Mouse (Mus musculus) neural tube, embryonic 10.5 days (tissue): ENCODE measurements around the gene Pgpep1.

ENCODE experiments used
- DNase-seq: peaks from one replicate; pipeline ENCODE4 v3.0.0-alpha.2; 2017; ENCODE audit warnings: low spot score; ENCODE audit errors: extremely low spot score

The Pgpep1 gene

DNA sequence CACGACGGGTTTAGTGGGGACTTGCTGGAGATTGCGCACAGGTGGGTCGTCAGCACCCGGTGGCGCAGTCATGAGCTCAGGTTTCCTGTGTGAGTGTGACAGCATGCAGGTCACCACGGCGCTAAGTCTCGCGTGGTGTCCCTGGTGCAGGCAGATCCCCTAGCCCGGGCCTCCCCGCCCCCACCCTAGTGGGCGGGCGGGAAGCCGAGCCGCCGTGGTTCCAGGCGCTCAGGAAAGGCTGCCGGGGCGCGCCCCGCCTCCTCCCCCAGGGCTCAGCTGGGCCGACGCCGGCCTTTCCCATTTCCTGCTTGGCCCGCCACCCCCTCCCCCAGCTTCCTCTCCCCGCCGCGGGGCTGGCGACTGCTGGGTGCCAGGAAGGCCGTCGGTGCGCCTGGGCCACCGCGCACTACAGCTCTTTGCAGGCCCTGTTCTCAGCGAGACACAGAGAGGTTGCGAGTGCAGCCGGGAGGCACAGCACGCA, 50.8 kb downstream of the Pgpep1 start:
- DNase-seq, result peak; percentile 86

DNA sequence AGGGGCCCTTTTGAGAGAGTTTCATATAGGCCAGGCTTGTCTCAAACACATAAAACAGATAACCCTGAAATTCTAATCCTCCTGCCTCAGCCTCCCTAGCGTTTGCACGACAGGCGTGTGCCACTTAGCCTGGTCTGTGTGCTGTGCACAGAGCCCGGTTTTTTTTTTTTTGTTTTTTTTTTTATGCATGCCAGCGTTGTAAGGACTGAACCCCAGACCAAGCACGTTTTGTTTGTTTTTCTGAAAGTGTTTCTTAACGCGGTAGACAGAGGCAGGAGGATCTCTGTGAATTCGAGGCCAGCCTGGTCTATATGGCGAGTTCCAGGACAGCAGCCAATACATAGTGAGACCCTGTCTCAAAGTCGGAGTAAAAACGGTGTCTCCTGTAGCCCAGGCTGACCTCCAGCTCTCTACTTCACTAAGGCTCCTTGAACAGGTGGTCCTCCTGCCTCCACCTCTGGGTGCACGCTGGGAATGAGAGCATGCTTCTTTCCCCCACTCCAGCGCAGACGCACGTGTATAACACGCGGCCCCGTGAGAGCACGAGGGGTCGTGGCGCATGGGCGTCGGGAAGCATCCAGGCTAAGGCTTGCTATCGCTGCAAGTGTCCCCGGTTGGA, 51.3 kb downstream of the Pgpep1 start, which contains the start of gene Ssbp4:
Ssbp4 (minus strand) TSS at position 124 of the 619 bp plus-strand sequence.
- DNase-seq, result no peak

DNA sequence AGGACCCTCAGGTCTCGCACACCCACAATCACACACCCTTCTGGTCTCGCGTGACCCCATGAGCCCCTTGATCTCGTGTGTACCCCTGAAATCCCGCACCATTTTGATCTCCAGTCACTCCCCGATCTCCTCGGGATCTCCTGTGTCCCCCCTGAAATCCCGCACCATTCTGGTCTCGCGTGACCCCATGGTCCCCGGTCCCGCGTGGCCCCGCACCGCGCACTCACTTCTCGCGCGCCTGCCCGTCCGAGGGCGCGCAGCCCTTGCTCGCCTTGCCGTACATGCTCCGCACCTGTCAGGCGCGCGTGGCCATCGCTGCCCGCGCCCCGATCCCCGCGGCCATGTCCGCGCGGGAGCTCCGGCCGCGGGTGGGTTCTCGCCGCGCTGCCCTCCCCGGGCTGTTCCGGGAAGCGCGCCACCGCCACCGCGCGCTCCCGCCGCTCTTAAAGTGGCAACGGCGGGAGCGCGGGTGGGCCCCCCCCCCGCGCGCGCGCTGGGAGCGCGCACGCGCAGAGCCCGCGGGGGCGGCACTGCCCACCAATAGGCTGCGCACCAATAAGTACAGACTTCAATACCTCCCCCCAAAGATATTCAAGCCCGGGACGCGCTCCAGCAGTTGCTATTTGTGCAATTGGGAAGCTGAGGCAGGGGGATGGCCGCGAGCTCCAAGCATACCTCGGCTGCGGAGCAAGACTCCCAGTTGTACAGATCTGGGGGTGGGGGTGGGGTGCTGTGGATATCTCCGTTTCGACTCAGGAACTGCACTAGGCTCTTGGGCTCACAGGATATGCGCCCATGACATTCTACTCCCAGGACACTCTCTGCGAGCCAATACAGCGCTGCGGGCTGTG, 52.1 kb downstream of the Pgpep1 start:
- DNase-seq, result peak; percentile 69

DNA sequence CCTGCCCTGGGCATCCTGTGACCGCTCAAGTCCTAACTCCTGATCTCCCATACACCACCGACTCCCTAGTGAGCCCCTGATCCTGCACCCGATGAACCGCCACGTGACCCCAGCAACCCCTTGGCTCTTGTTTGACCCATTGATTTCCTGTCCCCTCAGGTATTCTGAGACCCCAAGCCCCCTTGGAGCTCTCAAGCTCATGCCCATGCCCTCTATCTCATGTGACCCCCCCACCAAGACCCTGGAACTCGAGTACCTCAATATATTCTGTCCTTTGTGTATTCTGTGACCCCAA, 52.6 kb downstream of the Pgpep1 start:
- peak; percentile 29 for DNase-seq

DNA sequence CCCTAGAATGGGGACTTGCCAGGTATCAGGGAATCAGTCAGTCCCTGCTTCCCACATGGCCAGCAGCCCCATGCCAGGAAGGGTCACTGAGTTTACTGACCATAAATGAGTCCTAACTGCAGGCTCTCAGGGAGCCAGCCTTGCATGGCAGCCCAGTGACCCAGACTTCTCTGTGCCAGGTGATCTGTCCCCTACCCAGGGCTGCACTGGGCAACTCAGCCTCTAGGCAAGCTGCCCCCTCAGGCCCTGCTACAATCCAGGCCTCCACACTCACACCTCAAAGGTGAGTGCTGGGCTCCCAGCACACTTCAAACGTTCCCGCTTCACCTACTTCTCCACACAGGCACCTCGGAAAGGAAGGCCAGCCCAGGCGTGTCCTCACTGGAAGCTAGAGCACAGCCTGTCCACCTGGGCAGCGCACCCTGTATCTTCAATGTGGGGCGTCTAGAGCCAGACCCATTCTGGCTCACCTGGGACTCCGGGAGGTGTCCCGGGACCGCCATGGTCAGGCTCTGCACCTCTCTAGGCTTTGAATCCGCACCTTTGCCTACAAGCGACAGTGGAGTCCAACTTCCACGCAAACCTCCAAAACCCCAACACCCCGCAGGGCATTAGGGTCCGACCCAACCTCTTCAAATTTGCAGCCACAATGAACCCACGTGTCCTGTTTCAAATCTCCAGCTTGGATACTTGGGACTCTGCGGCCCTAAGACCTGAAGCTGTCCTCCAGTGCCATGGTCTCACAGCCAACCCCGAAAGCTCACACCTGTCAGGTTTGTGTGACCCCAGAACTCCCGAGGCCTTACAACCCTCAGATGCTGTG, 53.2 kb downstream of the Pgpep1 start:
- no peak for DNase-seq

DNA sequence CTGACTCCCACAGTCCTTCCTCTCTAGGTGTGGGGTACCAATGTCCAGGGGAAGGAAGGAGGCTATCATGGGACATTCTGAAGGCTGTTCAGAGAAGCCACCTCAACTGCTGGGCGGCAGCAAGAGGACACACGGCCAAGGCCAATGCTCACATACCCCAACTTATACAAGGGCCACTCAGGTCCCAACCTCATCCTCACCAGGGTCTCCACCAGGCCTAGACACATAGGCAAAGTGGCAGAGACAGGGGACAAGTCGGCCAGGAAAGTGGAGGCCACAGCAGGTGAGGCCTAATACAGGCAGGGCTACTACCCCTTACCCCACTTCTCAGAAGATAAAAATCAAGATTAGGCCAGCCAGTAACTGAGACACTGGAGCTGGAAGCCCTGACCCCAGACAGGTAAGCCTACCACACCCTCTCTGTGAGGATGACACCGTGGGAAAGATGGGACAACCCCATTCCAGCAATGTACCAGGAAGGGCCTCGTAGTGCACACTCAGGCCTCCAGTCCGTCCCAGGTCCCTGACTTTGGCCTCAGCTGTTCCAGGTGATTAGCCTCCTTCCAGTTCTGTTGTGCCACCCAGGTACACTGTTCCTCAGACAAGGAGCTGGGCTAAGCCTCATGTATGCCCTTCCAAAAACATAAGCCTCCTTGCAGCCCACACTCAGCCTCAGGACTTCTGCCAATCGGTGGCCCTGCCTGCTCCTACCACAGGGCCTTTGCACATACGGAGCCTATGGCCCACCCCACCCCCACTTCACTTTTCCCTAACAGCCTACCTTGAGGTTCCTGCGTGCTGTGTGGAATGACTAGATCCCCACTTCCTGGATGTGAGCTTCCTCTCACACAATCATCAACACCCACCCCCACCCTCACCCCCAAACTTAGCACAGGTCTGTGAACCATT, 54.1 kb downstream of the Pgpep1 start:
- DNase-seq, result no peak

DNA sequence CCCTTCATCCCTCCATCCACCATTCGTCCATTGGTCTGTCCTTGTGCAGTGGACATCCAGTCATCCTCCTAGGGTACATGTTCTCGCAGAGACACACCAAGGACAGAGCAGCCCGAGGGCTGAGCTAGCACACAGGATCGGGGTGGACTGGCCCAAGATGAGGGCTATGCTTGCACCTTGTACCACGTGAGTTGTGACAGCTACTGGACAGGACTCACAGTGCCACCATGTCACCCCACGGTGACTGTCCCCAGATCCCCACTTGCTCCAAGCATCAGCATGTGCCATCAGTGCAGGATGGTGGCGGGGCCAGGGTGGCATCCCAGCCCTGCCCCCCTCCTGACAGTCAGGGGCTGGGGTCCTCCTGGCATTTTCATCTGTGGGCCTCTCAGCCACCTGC, 55.6 kb downstream of the Pgpep1 start:
- no peak for DNase-seq

DNA sequence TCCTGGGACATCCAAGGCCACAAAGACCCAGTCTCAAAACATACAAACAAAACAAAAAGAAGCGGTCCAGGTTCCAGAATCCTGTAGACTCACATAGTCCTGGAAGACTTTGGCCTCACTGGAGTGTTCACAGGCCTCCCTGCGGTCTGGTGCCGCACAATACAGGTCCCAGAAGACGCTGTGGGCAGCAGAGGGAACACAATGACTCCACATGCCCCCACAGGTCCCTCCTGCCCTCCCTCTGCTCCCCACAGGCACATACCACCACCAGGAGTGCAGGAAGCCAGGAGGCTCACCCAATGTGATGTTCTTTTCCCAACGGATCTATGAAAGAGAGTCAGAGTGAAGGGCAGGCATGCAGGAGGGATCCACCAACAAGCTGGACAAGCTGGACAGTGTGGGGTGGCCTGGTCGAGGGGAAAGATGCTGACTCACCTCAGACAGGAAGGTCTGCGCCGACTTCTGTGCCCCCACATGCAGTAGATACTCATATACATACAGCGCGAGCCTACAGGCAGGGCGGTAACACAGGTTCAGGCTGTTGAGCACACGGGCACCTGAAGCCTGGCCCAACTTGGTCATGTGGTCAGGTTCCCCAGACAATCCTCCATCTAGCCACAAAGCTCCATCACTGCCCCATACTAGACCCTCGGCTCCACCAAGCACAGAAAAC, 57.9 kb downstream of the Pgpep1 start:
- DNase-seq, result no peak

DNA sequence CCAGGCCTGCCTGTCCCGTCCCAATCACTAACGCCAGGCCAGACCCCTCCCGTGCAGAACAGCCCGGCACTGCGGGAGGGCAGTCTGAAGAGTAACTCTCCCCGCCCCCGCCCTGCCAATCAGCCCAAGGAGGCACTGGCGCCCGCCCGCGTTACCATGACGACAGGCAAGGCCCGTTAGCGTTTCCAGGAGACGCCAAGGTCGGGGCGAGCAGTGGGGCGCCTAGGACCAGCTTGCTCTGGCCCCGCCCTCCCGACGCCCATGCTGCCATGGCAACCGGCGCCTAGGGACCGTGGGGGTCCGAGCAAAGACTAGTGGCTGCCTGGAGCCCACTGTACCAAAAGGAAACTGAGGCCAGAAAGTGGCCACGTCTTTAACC, 58.9 kb downstream of the Pgpep1 start:
- peak; percentile 98 for DNase-seq

DNA sequence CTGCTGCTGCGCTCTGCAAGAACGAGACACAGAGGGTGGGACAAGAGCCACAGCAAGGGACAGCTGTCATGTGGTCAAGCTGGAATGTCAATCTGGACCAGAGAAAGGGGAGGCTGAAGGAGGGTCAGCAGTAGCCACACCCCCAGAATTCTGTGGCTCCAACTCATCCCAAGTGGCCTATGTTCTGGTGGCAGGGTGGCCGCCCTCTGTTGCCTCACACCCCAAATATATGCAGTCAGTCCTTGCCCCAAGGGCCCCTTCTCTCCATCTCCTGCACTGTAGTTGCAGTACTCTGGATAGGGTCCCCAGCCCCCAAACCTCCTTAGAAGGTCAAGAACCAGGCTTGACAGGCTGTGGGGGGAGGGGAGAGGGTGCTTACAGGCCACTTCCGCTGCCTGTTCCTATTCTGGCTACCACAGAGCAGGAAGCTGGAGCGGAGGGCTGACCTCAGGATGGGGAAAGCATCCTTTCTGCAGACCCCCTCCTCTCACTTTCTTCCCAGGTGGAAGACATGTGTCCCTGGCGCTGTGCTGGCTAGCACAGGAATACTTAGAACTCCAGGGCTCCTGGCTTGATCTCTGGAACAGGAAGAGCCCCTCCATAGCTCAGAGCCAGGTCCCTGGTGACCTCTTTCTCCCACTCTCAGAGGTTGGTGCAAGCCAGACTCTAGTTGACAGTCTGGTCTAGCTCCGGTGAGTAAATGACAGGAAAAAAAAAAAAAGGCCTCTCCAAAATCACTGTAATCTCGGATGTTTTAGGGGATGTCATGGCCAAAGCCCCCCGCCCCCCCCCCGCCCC, 59.5 kb downstream of the Pgpep1 start:
- DNase-seq, result peak; percentile 61

DNA sequence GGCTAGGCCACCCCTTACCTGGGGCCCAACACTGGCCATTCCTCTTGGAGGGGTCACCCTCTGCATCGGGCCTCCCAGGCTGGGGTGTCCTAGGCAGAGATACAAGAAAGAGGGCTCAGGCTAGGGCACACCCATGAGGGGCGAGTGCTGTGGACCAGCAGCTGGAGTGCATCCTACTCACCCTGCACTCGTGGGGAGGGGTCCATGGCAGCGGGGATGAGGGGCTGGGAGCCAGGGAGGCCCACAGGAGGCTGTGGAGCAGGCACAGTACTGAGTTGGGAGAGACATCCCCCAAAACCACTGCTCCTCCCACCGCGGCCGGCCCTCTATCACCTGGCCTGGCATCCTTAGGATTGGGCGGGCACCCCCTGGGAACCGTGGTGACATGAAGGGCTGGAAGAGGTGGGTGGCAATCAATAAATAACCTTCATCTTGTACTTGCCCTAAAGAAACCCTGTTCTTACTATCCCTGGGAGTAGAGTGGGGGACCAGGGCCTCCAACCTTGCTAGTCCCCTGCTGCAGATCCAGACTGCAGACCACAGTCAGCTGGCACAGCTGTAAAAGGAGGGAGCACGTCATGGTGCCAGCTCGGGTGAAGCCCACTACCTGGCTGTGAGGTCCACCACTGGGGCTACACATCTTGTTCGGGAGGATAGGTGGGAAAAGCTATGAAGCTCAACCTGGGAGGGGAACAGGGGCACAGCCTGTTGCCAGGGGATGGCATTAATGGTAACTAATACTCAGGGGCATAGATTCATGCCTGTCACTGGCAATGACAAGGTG, 60.5 kb downstream of the Pgpep1 start:
- DNase-seq, result no peak

DNA sequence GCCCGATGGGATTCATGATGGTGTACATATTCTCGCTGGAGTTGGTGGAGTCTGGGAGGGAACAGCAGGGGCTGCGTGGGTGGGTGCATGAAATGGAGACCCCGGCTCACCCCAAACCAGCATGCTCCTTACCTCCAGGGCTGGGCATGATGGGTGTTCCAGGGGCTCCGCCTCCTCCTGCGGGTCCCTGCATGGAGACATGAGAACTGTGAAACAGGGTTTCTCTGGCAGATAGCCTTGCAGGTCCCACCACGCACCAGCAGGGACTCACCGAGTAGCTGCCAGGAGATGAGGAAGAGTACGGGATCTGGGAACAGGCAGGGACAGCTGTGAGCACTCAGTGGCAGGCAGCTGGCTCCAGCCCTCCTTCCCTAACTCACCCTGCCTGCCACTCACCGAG, 61.5 kb downstream of the Pgpep1 start:
- no peak for DNase-seq

DNA sequence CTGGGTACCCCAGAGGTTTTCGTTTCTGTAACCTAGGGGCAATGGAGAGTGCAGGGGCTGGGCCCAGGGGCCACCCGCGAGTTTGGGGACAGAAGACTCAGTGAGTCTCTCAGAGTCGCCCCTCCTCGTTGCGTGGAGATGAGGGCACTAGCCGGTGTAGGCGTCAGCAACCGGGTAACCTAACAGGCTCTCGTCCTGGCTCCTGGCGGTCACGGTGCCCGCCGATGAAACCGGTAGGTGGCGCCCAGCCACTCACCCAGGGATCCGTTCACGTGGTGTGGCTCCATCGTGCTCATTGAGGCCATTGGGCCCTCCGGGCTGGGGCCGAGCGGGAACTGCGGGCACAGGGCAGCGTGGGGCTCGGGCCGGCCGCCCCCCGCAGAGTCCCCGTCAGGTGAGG, 61.9 kb downstream of the Pgpep1 start:
- peak; percentile 89 for DNase-seq

DNA sequence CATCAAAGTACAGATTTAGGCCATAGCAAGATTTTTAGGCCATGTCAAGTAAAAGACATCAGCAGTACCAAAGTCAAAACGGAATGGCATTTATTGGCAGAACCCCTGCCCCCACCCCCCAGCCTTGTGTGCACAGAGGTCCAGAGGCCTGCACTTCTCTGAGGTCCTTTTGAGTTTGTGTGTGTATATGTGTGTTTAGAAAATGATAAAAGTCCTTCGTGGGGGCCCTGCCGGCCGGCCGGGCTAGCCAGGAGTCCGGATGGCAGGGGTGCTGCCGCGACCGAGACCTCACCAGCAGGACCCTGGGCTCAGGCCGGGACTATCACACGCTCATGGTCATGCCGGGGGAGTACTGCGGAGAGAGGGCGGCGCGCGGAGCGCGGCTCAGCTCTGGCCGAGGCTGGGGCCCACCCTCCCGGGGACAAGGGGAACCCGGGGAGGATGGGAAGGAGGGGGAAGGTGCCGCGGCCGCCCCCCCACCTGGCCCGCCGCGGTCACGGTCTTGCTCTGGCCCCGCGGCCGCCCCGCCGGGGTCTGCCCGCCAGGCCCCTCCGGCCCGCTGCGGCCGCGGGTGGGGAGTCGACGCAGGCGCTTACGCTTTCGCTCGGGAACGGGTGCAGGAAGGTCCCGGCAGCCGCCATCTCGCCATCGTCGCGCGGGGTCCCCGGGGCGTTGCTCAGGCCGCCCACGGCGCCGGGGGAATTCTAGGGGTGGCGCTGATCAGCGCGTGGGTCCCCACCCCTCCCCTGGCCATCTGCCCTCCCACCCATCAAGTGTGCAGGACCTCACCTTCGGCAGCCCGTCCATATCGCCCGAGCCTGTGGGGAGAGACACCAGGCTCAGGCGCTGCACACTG, 62.5 kb downstream of the Pgpep1 start:
- DNase-seq, result peak; percentile 55

DNA sequence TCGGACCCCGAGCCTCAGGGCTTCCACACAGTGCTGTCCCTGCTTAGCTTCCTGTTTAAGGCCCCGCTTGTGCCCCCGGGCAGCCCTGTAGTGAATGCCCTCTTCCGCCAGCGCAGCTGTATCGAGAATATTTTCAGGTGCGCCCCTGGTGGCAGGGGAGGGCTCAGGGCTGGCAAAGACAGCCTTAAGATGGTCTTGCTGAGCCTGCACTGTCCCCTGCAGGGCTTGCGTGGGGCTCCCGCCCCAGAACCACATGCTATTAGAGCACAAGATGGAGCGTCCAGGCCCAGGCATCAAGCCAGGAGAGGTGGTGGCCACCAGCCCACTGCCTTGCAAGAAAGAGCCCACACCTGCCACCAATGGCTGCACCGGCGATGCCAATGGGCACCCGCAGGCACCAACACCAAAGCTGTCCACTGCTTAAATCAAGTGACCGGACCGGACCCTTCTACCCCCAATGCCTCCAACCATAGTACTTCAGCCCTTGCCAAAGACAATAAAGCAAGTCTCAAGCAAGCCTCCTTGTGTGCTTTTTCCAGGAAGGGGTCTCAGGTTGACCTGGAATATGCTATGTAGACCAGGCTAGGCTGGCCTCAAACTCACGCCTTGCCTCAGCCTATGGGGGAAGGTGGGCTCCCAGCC, 63.3 kb downstream of the Pgpep1 start:
- DNase-seq, result no peak
